Mouse (Mus musculus) midbrain, embryonic 14.5 days (tissue): ENCODE results near the gene Ube4b. TPM values are rescaled to one million over a fixed set of nuclear protein-coding genes. Genes with fewer than 3 reads are reported as not detected.

Source experiments
- ATAC-seq: fragments of 200-750 bp; cut with Nextera tagmentation; 2 replicates; pipeline ENCODE4 v1.8.0; 2017; ENCODE audit warnings: moderate number of reproducible peaks, moderate library complexity; ENCODE audit not compliant: low FRiP score, low TSS enrichment
- DNase-seq: peaks from one replicate; pipeline ENCODE4 v3.0.0-alpha.2; 2015
- H3K27ac ChIP-seq: fragments of 300-500 bp; sonication (generic); replicated peaks from 2 replicates; pipeline ENCODE4 v1.5.1; 2014; ENCODE audit warnings: mild to moderate bottlenecking, low read depth, low read length, moderate library complexity
- H3K27me3 ChIP-seq: fragments of 300-500 bp; sonication (generic); 2 replicates; pipeline ENCODE4 v1.6.1; 2014; ENCODE audit warnings: low read length, control low read depth, mixed read lengths; ENCODE audit not compliant: control insufficient read depth, insufficient read depth
- H3K36me3 ChIP-seq: fragments of 300-500 bp; sonication (generic); 2 replicates; pipeline ENCODE4 v1.6.1; 2014; ENCODE audit warnings: low read length, control low read depth; ENCODE audit not compliant: control insufficient read depth, insufficient read depth
- H3K4me1 ChIP-seq: fragments of 300-500 bp; sonication (generic); 2 replicates; pipeline ENCODE4 v1.6.1; 2014; ENCODE audit warnings: mild to moderate bottlenecking, antibody characterized with exemption, low read length, control low read depth; ENCODE audit not compliant: control insufficient read depth, insufficient read depth
- H3K4me2 ChIP-seq: fragments of 300-500 bp; sonication (generic); 2 replicates; pipeline ENCODE4 v1.6.1; 2014; ENCODE audit warnings: mild to moderate bottlenecking, low read length, moderate library complexity
- H3K4me3 ChIP-seq: fragments of 300-500 bp; sonication (generic); replicated peaks from 2 replicates; pipeline ENCODE4 v1.5.1; 2014; ENCODE audit warnings: low read depth, low read length
- H3K9ac ChIP-seq: fragments of 300-500 bp; sonication (generic); replicated peaks from 2 replicates; pipeline ENCODE4 v1.6.1; 2014; ENCODE audit warnings: mild to moderate bottlenecking, low read length, moderate library complexity
- H3K9me3 ChIP-seq: fragments of 300-500 bp; sonication (generic); 2 replicates; pipeline ENCODE4 v1.6.1; 2016; ENCODE audit warnings: low read length, control low read depth, mixed read lengths; ENCODE audit not compliant: control insufficient read depth
- WGBS: fragments of 180-500 bp; shearing (Covaris S2); extraction: QIAGEN DNeasy Blood & Tissue Kit; methylation state at CpG from one replicate; pipeline ENCODE4 v1.1.7; 2014; 5-methylcytosine and 5-hydroxymethylcytosine counted together
- polyA plus RNA-seq: library from polyadenylated mRNA; unstranded; fragments of >200 nt; fragmentation: Nextera tagmentation; extraction: Ambion mirVana; gene quantifications from 2 replicates; pipeline ENCODE4 v1.2.1, GENCODE M21; 2014

The Ube4b gene
- polyA plus RNA-seq, 1 experiment from 2014 or later, result 56.8 TPM

GRCm38 (mm10) chr4:149416986-149417385 lies 9.6 kb downstream of the Ube4b start:
- Histone ChIP-seq H3K27ac (no peak overlapping the region), H3K4me1 (peaks cover 9% of the 10 kb centered on the region; the same call in 1 of the 2 replicates), H3K36me3 (0 out of 2 replicates have a peak, but pooled peaks cover 2% of the 10 kb centered on the region), H3K9me3 (no peaks in the 10 kb centered on the region), H3K4me3 (no peak overlapping the region), H3K9ac (no peak overlapping the region), H3K4me2 (no peak overlapping the region), H3K27me3 (no peaks in the 10 kb centered on the region)
- ATAC-seq, result no peak
- DNase-seq, result no peak
- WGBS, result 81% methylated on average over 2 of the region's 2 CpGs

- H3K4me3 ChIP-seq, result no peak overlapping the region
- H3K9me3 ChIP-seq, result no peaks in the 10 kb centered on the region
- no peaks in the 10 kb centered on the region for H3K27me3 ChIP-seq
- DNase-seq (no peak), ATAC-seq (no peak)
- peaks cover 9% of the 10 kb centered on the region; the same call in 1 of the 2 replicates for H3K4me1 ChIP-seq
- H3K4me2 ChIP-seq, result no peak overlapping the region
- no peak overlapping the region for H3K9ac ChIP-seq
- no peak overlapping the region for H3K27ac ChIP-seq
- 84% methylated on average over 10 of the region's 10 CpGs for WGBS
- H3K36me3 ChIP-seq, result 0 out of 2 replicates have a peak, but pooled peaks cover 3% of the 10 kb centered on the region
Measured at GRCm38 (mm10) chr4:149416417-149416816, 10.1 kb downstream of the Ube4b start.

- Histone ChIP-seq H3K4me3 (no peak overlapping the region), H3K9ac (no peak overlapping the region), H3K36me3 (0 out of 2 replicates have a peak, but pooled peaks cover 3% of the 10 kb centered on the region), H3K4me2 (no peak overlapping the region), H3K27ac (peak overlapping the region; percentile 49; the same call in 1 of the 2 replicates), H3K27me3 (no peaks in the 10 kb centered on the region), H3K4me1 (peaks cover 9% of the 10 kb centered on the region; the same call in 1 of the 2 replicates), H3K9me3 (no peaks in the 10 kb centered on the region)
- no peak for ATAC-seq
- no peak for DNase-seq
- 67% methylated on average over 13 of the region's 13 CpGs for WGBS
Measured at GRCm38 (mm10) chr4:149415651-149416169, 10.8 kb downstream of the Ube4b start.

GRCm38 (mm10) chr4:149414259-149414658 lies 12.3 kb downstream of the Ube4b start:
- no peaks in the 10 kb centered on the region for H3K9me3 ChIP-seq
- H3K4me1 ChIP-seq, result peaks cover 9% of the 10 kb centered on the region; the same call in 1 of the 2 replicates
- no peak overlapping the region for H3K4me2 ChIP-seq
- no peak overlapping the region for H3K4me3 ChIP-seq
- no peak overlapping the region for H3K9ac ChIP-seq
- ATAC-seq, result no peak
- peaks cover 6% of the 10 kb centered on the region; the same call in 1 of the 2 replicates for H3K36me3 ChIP-seq
- H3K27ac ChIP-seq, result no peak overlapping the region
- WGBS, result 85% methylated on average over 3 of the region's 3 CpGs
- no peak for DNase-seq
- H3K27me3 ChIP-seq, result no peaks in the 10 kb centered on the region

- Histone ChIP-seq H3K27me3 (no peaks in the 10 kb centered on the region), H3K4me2 (no peak overlapping the region), H3K9ac (no peak overlapping the region), H3K36me3 (peaks cover 6% of the 10 kb centered on the region; the same call in 1 of the 2 replicates), H3K27ac (no peak overlapping the region), H3K9me3 (no peaks in the 10 kb centered on the region), H3K4me1 (0 out of 2 replicates have a peak, but pooled peaks cover 1% of the 10 kb centered on the region), H3K4me3 (no peak overlapping the region)
- DNase-seq (no peak), ATAC-seq (no peak)
- WGBS, result 96% methylated on average over 4 of the region's 4 CpGs
Measured at GRCm38 (mm10) chr4:149409759-149410158, 16.8 kb downstream of the Ube4b start.

GRCm38 (mm10) chr4:149408331-149408730 lies 18.2 kb downstream of the Ube4b start:
- no peak overlapping the region for H3K27ac ChIP-seq
- DNase-seq (no peak), ATAC-seq (no peak)
- no peaks in the 10 kb centered on the region for H3K9me3 ChIP-seq
- H3K9ac ChIP-seq, result no peak overlapping the region
- H3K4me3 ChIP-seq, result no peak overlapping the region
- H3K36me3 ChIP-seq, result peaks cover 6% of the 10 kb centered on the region; the same call in 1 of the 2 replicates
- no peak overlapping the region for H3K4me2 ChIP-seq
- WGBS, result 95% methylated on average over 6 of the region's 6 CpGs
- H3K4me1 ChIP-seq, result peaks cover 11% of the 10 kb centered on the region; the same call in 1 of the 2 replicates
- no peaks in the 10 kb centered on the region for H3K27me3 ChIP-seq

GRCm38 (mm10) chr4:149407461-149407860 lies 19.1 kb downstream of the Ube4b start:
- H3K9me3 ChIP-seq, result no peaks in the 10 kb centered on the region
- H3K4me3 ChIP-seq, result no peak overlapping the region
- peaks cover 6% of the 10 kb centered on the region; the same call in 1 of the 2 replicates for H3K36me3 ChIP-seq
- H3K4me2 ChIP-seq, result no peak overlapping the region
- no peak for ATAC-seq
- DNase-seq, result no peak
- H3K27ac ChIP-seq, result no peak overlapping the region
- H3K4me1 ChIP-seq, result peaks cover 11% of the 10 kb centered on the region; the same call in 1 of the 2 replicates
- no peaks in the 10 kb centered on the region for H3K27me3 ChIP-seq
- no peak overlapping the region for H3K9ac ChIP-seq
- 90% methylated on average over 5 of the region's 5 CpGs for WGBS

- no peak overlapping the region for H3K4me3 ChIP-seq
- no peak overlapping the region for H3K27ac ChIP-seq
- H3K9ac ChIP-seq, result no peak overlapping the region
- H3K36me3 ChIP-seq, result peaks cover 3% of the 10 kb centered on the region; the same call in 1 of the 2 replicates
- no peak overlapping the region for H3K4me2 ChIP-seq
- WGBS, result 86% methylated on average over 16 of the region's 16 CpGs
- peaks cover 11% of the 10 kb centered on the region; the same call in 1 of the 2 replicates for H3K4me1 ChIP-seq
- ATAC-seq (no peak), DNase-seq (no peak)
- H3K9me3 ChIP-seq, result no peaks in the 10 kb centered on the region
- H3K27me3 ChIP-seq, result no peaks in the 10 kb centered on the region
Measured at GRCm38 (mm10) chr4:149405713-149406443, 20.7 kb downstream of the Ube4b start.
